Mouse (Mus musculus) stomach, embryonic 15.5 days (tissue): ENCODE results near the gene Chst11. TPM values are rescaled to one million over a fixed set of nuclear protein-coding genes. Genes with fewer than 3 reads are reported as not detected.
"Not testable (repeated sequence)": the region's sequence is repeated elsewhere in the genome, so short reads cannot be mapped to it uniquely, and the experiment has no call there.

Experiments
- ATAC-seq: fragments of 200-750 bp; cut with Nextera tagmentation; 2 replicates; pipeline ENCODE4 v1.8.0; 2017; ENCODE audit warnings: low read depth, moderate number of reproducible peaks, moderate TSS enrichment; ENCODE audit not compliant: insufficient read depth, low FRiP score
- H3K27ac ChIP-seq: fragments of 300-500 bp; sonication (generic); 2 replicates; pipeline ENCODE4 v1.5.1; 2015; ENCODE audit warnings: mild to moderate bottlenecking, inconsistent platforms
- H3K27me3 ChIP-seq: fragments of 300-500 bp; sonication (generic); replicated peaks from 2 replicates; pipeline ENCODE4 v1.6.1; 2015; ENCODE audit warnings: inconsistent platforms
- H3K36me3 ChIP-seq: fragments of 300-500 bp; sonication (generic); 2 replicates; pipeline ENCODE4 v1.6.1; 2015; ENCODE audit warnings: inconsistent platforms
- H3K4me1 ChIP-seq: fragments of 300-500 bp; sonication (generic); 2 replicates; pipeline ENCODE4 v1.6.1; 2015; ENCODE audit warnings: inconsistent platforms
- H3K4me2 ChIP-seq: fragments of 300-500 bp; sonication (generic); 2 replicates; pipeline ENCODE4 v1.6.1; 2015; ENCODE audit warnings: mild to moderate bottlenecking, inconsistent platforms
- H3K4me3 ChIP-seq: fragments of 300-500 bp; sonication (generic); replicated peaks from 2 replicates; pipeline ENCODE4 v1.5.1; 2015; ENCODE audit warnings: inconsistent platforms
- H3K9ac ChIP-seq: fragments of 300-500 bp; sonication (generic); 2 replicates; pipeline ENCODE4 v1.6.1; 2015; ENCODE audit warnings: inconsistent platforms
- H3K9me3 ChIP-seq: fragments of 300-500 bp; sonication (generic); 2 replicates; pipeline ENCODE4 v1.6.1; 2016; ENCODE audit warnings: inconsistent platforms
- WGBS: fragments of 180-500 bp; shearing (Covaris S2); methylation state at CpG from one replicate; pipeline ENCODE4 v1.1.7; 2015; 5-methylcytosine and 5-hydroxymethylcytosine counted together
- polyA plus RNA-seq: library from polyadenylated mRNA; unstranded; fragments of >200 nt; fragmentation: Nextera tagmentation; extraction: Ambion mirVana; gene quantifications from 2 replicates; pipeline ENCODE4 v1.2.1, GENCODE M21; 2015

The Chst11 gene
- polyA plus RNA-seq, 1 experiment from 2014 or later = 1.4 TPM

DNA sequence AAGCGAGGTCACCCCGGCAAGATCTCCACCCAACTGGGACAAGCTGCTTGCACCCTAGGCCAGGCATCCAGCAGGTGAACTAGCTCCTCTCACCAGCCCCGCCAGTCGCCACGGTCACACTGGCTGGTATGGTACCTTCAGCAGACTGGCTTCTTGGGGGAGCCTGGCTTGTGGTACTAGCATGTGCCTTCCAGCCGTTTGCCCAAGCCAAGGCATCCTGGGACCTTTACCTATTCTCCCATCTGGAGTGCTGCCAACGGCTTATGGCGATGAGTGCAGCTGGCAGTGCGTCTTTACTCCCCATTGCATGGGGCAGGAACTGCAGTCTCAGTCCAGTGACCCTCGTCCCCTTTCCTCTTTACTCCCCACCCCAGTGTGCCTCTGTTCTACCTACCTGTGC is 133.7 kb downstream of the Chst11 start:
- 75% methylated on average over 10 of the region's 10 CpGs for WGBS
- H3K4me3 ChIP-seq = no peak overlapping the region
- ATAC-seq = 0 out of 2 replicates have a peak, but pooled peaks have one; percentile 3

GRCm38 (mm10) chr10:83119461-83119860 is 134.2 kb downstream of the Chst11 start:
- not testable (repeated sequence) for H3K4me3 ChIP-seq, H3K27ac ChIP-seq, H3K9ac ChIP-seq, H3K9me3 ChIP-seq, H3K36me3 ChIP-seq, H3K4me2 ChIP-seq, H3K27me3 ChIP-seq
- WGBS = 80% methylated on average over 8 of the region's 8 CpGs
- 0 out of 2 replicates have a peak, but pooled peaks have one; percentile 8 for ATAC-seq
- peaks cover 33% of the 10 kb centered on the region; the same call in 1 of the 2 replicates for H3K4me1 ChIP-seq

More for the DNA sequence above, 133.7 kb downstream of the Chst11 start:
- Histone ChIP-seq H3K36me3 (no peaks in the 10 kb centered on the region), H3K9ac (no peak overlapping the region), H3K27me3 (no peaks in the 10 kb centered on the region), H3K9me3 (no peaks in the 10 kb centered on the region), H3K4me2 (no peak overlapping the region), H3K4me1 (peaks cover 33% of the 10 kb centered on the region; the same call in 1 of the 2 replicates), H3K27ac (no peak overlapping the region)

GRCm38 (mm10) chr10:83119909-83120308 is 134.6 kb downstream of the Chst11 start:
- no peak for ATAC-seq

GRCm38 (mm10) chr10:83120938-83121337 is 135.6 kb downstream of the Chst11 start:
- 43% methylated on average over 4 of the region's 4 CpGs for WGBS
- no peak overlapping the region for H3K4me2 ChIP-seq
- no peaks in the 10 kb centered on the region for H3K9me3 ChIP-seq
- H3K4me1 ChIP-seq = peaks cover 23% of the 10 kb centered on the region; the same call in 1 of the 2 replicates
- no peak overlapping the region for H3K9ac ChIP-seq
- no peak overlapping the region for H3K27ac ChIP-seq
- H3K4me3 ChIP-seq = no peak overlapping the region
- no peaks in the 10 kb centered on the region for H3K36me3 ChIP-seq
- no peaks in the 10 kb centered on the region for H3K27me3 ChIP-seq
- no peak for ATAC-seq

More at GRCm38 (mm10) chr10:83119909-83120308, 134.6 kb downstream of the Chst11 start:
- H3K4me3 ChIP-seq = no peak overlapping the region
- no peaks in the 10 kb centered on the region for H3K36me3 ChIP-seq
- no peak overlapping the region for H3K4me2 ChIP-seq
- no peak overlapping the region for H3K9ac ChIP-seq
- H3K27me3 ChIP-seq = no peaks in the 10 kb centered on the region
- WGBS = 57% methylated on average over 9 of the region's 9 CpGs
- no peaks in the 10 kb centered on the region for H3K9me3 ChIP-seq
- H3K4me1 ChIP-seq = peaks cover 28% of the 10 kb centered on the region; the same call in 1 of the 2 replicates
- H3K27ac ChIP-seq = no peak overlapping the region

GRCm38 (mm10) chr10:83124560-83124959 is 139.3 kb downstream of the Chst11 start:
- Histone ChIP-seq H3K4me3 (no peak overlapping the region), H3K9me3 (no peaks in the 10 kb centered on the region), H3K9ac (no peak overlapping the region), H3K4me2 (no peak overlapping the region), H3K27ac (no peak overlapping the region), H3K4me1 (no peaks in the 10 kb centered on the region), H3K36me3 (no peaks in the 10 kb centered on the region), H3K27me3 (no peaks in the 10 kb centered on the region)
- WGBS = 93% methylated on average over 3 of the region's 3 CpGs
- ATAC-seq = no peak

- Histone ChIP-seq H3K4me1 (no peaks in the 10 kb centered on the region), H3K4me2 (no peak overlapping the region), H3K27ac (no peak overlapping the region), H3K9ac (no peak overlapping the region), H3K27me3 (no peaks in the 10 kb centered on the region), H3K4me3 (no peak overlapping the region), H3K36me3 (no peaks in the 10 kb centered on the region), H3K9me3 (no peaks in the 10 kb centered on the region)
- 0 out of 2 replicates have a peak, but pooled peaks have one; percentile 31 for ATAC-seq
- 54% methylated on average over 9 of the region's 9 CpGs for WGBS
Observed at GRCm38 (mm10) chr10:83126447-83126846, 141.1 kb downstream of the Chst11 start.

- WGBS = 81% methylated on average over 8 of the region's 8 CpGs
- Histone ChIP-seq H3K9me3 (no peaks in the 10 kb centered on the region), H3K9ac (no peak overlapping the region), H3K4me3 (no peak overlapping the region), H3K4me1 (no peaks in the 10 kb centered on the region), H3K27me3 (no peaks in the 10 kb centered on the region), H3K27ac (no peak overlapping the region), H3K36me3 (no peaks in the 10 kb centered on the region), H3K4me2 (no peak overlapping the region)
- no peak for ATAC-seq
Observed at GRCm38 (mm10) chr10:83128435-83128834, 143.1 kb downstream of the Chst11 start.

GRCm38 (mm10) chr10:83129624-83130218 is 144.4 kb downstream of the Chst11 start:
- H3K4me3 ChIP-seq = no peak overlapping the region
- no peak overlapping the region for H3K27ac ChIP-seq
- H3K9ac ChIP-seq = no peak overlapping the region
- ATAC-seq = no peak
- no peaks in the 10 kb centered on the region for H3K4me1 ChIP-seq
- H3K36me3 ChIP-seq = no peaks in the 10 kb centered on the region
- no peaks in the 10 kb centered on the region for H3K27me3 ChIP-seq
- 76% methylated on average over 8 of the region's 8 CpGs for WGBS
- no peak overlapping the region for H3K4me2 ChIP-seq
- no peaks in the 10 kb centered on the region for H3K9me3 ChIP-seq

DNA sequence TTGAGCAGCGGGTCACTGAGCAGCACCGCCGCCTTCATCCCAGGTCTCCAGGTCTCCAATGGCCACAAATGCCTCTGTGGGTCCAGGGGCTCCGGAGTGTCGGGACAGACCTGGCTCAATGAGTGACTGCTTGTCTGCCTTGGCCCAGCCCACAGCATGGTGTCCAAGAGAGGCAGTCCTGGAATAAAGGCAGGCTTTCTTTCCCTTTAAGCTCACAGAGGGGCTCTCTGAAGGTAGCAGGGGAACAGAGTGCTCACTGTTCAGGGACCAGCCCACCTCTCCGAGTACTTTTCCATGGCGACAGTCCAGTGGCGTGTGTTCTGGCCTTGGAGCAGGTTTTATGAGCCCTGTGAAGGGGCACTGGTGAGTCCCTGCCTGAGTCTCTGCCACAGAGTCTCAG is 145.3 kb downstream of the Chst11 start:
- H3K4me2 ChIP-seq = no peak overlapping the region
- H3K9ac ChIP-seq = no peak overlapping the region
- no peaks in the 10 kb centered on the region for H3K4me1 ChIP-seq
- H3K4me3 ChIP-seq = no peak overlapping the region
- ATAC-seq = no peak
- no peaks in the 10 kb centered on the region for H3K36me3 ChIP-seq
- no peaks in the 10 kb centered on the region for H3K27me3 ChIP-seq
- no peaks in the 10 kb centered on the region for H3K9me3 ChIP-seq
- WGBS = 69% methylated on average over 8 of the region's 8 CpGs
- H3K27ac ChIP-seq = no peak overlapping the region

DNA sequence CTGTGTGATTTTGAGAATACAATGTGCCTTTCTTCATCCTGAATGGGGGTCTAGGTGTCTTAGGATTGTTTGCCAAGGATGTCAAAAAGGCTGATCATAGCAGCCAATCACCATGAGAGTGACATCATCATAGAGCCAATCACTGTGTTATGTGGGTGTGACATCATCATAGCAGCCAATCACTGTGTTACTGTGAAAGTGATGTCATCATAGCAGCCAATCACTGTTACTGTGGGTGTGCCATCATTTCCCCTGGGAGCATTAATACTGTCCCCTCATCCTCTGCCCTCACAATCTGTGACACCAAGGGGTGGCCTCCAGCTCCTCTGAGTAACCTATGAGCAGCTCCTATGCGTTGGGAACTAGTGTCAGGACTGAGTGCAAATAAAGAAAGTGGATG is 146.6 kb downstream of the Chst11 start:
- Histone ChIP-seq H3K9me3 (no peaks in the 10 kb centered on the region), H3K4me3 (no peak overlapping the region), H3K27me3 (no peaks in the 10 kb centered on the region), H3K4me2 (no peak overlapping the region), H3K9ac (no peak overlapping the region), H3K36me3 (no peaks in the 10 kb centered on the region), H3K4me1 (no peaks in the 10 kb centered on the region), H3K27ac (no peak overlapping the region)
- no peak for ATAC-seq
- 82% methylated on average over 1 of the region's 1 CpGs for whole genome bisulfite sequencing

DNA sequence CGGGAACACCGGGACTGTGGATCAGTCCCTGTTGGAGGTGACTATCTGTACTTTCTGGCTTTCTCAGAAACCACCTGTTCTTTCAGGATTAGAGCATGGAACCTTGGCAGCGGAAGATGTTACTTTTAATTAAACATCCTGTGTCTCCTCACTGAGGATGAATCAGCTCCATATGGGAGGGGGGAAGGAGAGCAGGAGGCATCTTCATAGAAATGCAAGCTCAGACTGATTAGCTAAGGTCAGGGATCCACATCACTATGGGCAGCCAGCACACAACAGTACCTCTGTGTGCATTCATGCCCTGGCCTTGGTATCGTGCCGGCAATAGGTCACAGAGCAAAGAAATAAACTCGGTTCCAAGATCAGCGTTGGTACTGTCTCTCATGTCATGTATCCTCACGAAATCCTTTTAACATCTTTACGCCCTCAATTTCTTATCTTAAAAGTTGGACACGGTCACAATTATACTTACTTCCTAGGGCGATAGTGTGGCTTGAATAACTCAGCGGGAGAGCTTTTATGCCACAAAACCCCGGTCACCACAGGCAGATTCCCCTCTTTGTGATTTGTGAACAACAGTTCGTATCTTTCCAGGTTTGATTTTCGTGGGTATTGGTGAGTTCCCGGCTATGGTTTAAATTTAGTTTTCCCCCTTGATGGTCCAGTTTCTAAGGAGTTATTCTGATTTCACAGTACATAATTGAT is 148.7 kb downstream of the Chst11 start:
- Histone ChIP-seq H3K27me3 (no peaks in the 10 kb centered on the region), H3K4me3 (no peak overlapping the region), H3K9ac (no peak overlapping the region), H3K4me2 (no peak overlapping the region), H3K9me3 (no peaks in the 10 kb centered on the region), H3K4me1 (no peaks in the 10 kb centered on the region), H3K36me3 (no peaks in the 10 kb centered on the region), H3K27ac (no peak overlapping the region)
- WGBS = 62% methylated on average over 16 of the region's 16 CpGs
- no peak for ATAC-seq

DNA sequence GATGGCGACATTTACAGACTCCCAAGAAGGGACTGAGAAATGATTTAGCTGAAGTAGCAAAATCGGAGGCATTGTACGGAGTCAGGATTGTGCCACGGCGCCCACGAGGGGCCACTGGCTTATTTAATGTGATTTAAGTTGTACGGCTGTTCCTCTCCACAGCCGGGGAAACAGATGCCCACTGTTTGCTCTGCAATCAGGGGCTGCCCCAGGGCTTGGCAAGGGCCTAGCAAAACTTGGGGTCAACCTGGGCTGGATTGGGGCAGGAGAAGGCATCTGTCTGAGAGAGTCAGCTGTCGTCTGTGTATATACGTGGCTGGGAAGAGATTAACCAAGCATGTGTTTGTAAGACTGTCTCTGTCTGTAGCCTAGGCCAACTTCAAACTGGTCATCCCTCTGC is 149.6 kb downstream of the Chst11 start:
- no peaks in the 10 kb centered on the region for H3K36me3 ChIP-seq
- 36% methylated on average over 10 of the region's 10 CpGs for WGBS
- no peak for ATAC-seq
- H3K27ac ChIP-seq = no peak overlapping the region
- H3K4me3 ChIP-seq = no peak overlapping the region
- no peak overlapping the region for H3K4me2 ChIP-seq
- no peaks in the 10 kb centered on the region for H3K4me1 ChIP-seq
- H3K9ac ChIP-seq = no peak overlapping the region
- no peaks in the 10 kb centered on the region for H3K27me3 ChIP-seq
- no peaks in the 10 kb centered on the region for H3K9me3 ChIP-seq
